Mouse (Mus musculus): ENCODE results near the gene Ccdc9b.

- TF ChIP-seq CTCF (IDR thresholded peaks at IDR 0.05; ENCODE audit: insufficient read depth, low read length) (no peak), POLR2A (IDR thresholded peaks at IDR 0.05; ENCODE audit: borderline replicate concordance, extremely low read depth, low read depth, low read length) (no peak)
Observed at GRCm38 (mm10) chr2:118782303-118782702, 19.8 kb upstream of the Ccdc9b start.
